Mouse (Mus musculus) CH12.LX (cell line): ENCODE measurements around the gene Platr25. TPM values are rescaled to one million over a fixed set of nuclear protein-coding genes. Genes with fewer than 3 reads are reported as not detected.
"Not testable (repeated sequence)": the region's sequence is repeated elsewhere in the genome, so short reads cannot be mapped to it uniquely, and the experiment has no call there.

ENCODE experiments used
- DNase-seq: peaks from one replicate; pipeline ENCODE4 v3.0.0-alpha.2; 2013; ENCODE audit errors: extremely low read depth
- H3K27ac ChIP-seq: 2 replicates; pipeline ENCODE4 v1.5.1; 2012; ENCODE audit warnings: low read depth, mild to moderate bottlenecking, control low read depth, moderate library complexity; ENCODE audit not compliant: insufficient read depth
- H3K27me3 ChIP-seq: replicated peaks from 2 replicates; pipeline ENCODE3; 2012; ENCODE audit warnings: inconsistent platforms
- H3K36me3 ChIP-seq, 2 experiments: replicated peaks in 1 of 2; 2 replicates each; pipeline versions ENCODE3 to v1.6.1; 2012; ENCODE audit warnings: inconsistent platforms in 1 of 2, low read length in 1 of 2, mild to moderate bottlenecking in 1 of 2, mixed read lengths in 1 of 2, moderate library complexity in 1 of 2; ENCODE audit not compliant: control insufficient read depth in 1 of 2, insufficient read depth in 1 of 2
- H3K4me1 ChIP-seq, 2 experiments: 2 replicates each; pipeline ENCODE4 v1.6.1; 2012; ENCODE audit warnings: inconsistent platforms in 1 of 2, moderate library complexity in 1 of 2; ENCODE audit not compliant: insufficient read depth in 2 of 2, control insufficient read depth in 1 of 2
- H3K4me2 ChIP-seq: 2 replicates; pipeline ENCODE4 v1.6.1; 2012; ENCODE audit warnings: low read depth, mild to moderate bottlenecking, control low read depth; ENCODE audit not compliant: poor library complexity, insufficient read depth, severe bottlenecking
- H3K4me3 ChIP-seq, 3 experiments: fragments of 150-350 bp in 1 of 3; sonication (generic) in 1 of 3; replicated peaks in 1 of 3; 2 replicates each; pipeline versions ENCODE3 to v1.5.1; 2011 to 2012; ENCODE audit warnings: low read depth in 2 of 3, low read length in 2 of 3, mild to moderate bottlenecking in 2 of 3, moderate library complexity in 2 of 3, control low read depth in 1 of 3, improper control_type of control experiment in 1 of 3, inconsistent platforms in 1 of 3, mixed read lengths in 1 of 3; ENCODE audit not compliant: poor library complexity in 1 of 3
- H3K79me2 ChIP-seq: replicated peaks from 2 replicates; pipeline ENCODE4 v1.6.1; 2012; ENCODE audit warnings: mild to moderate bottlenecking, moderate library complexity; ENCODE audit not compliant: control insufficient read depth, poor library complexity, insufficient read depth, severe bottlenecking; ENCODE audit errors: extremely low read depth
- H3K9ac ChIP-seq: 2 replicates; pipeline ENCODE4 v1.6.1; 2012; ENCODE audit warnings: low read depth, mild to moderate bottlenecking, control low read depth, moderate library complexity; ENCODE audit not compliant: insufficient read depth
- H3K9me3 ChIP-seq: replicated peaks from 2 replicates; pipeline ENCODE3; 2012; ENCODE audit warnings: low read length, inconsistent platforms, mixed read lengths
- BHLHE40 ChIP-seq: IDR thresholded peaks from 2 replicates; pipeline ENCODE4 v1.6.1; 2011; ENCODE audit warnings: mild to moderate bottlenecking, low read depth, low read length, improper control_type of control experiment
- CHD2 ChIP-seq: IDR thresholded peaks from 2 replicates; pipeline ENCODE4 v1.6.1; 2011; ENCODE audit warnings: low read length, improper control_type of control experiment
- E2F4 ChIP-seq: IDR thresholded peaks from 2 replicates; pipeline ENCODE4 v1.6.1; 2011; ENCODE audit warnings: low read depth, low read length, improper control_type of control experiment; ENCODE audit not compliant: insufficient replicate concordance
- ELF1 ChIP-seq: IDR thresholded peaks from 2 replicates; pipeline ENCODE4 v1.6.1; 2014; ENCODE audit warnings: low read depth, mild to moderate bottlenecking, inconsistent platforms, low read length, improper control_type of control experiment
- EP300 ChIP-seq: IDR thresholded peaks from 2 replicates; pipeline ENCODE4 v1.6.1; 2011; ENCODE audit warnings: low read length, improper control_type of control experiment
- ETS1 ChIP-seq: conservative IDR thresholded peaks from 2 replicates; pipeline ENCODE4 v1.6.1; 2012; ENCODE audit warnings: low read depth, mild to moderate bottlenecking, inconsistent platforms, low read length, improper control_type of control experiment, moderate library complexity
- HCFC1 ChIP-seq: IDR thresholded peaks from 2 replicates; pipeline ENCODE4 v1.6.1; 2012; ENCODE audit warnings: low read depth, mild to moderate bottlenecking, inconsistent platforms, low read length, improper control_type of control experiment
- MAX ChIP-seq: IDR thresholded peaks from 2 replicates; pipeline ENCODE4 v1.6.1; 2011; ENCODE audit warnings: low read length, improper control_type of control experiment
- MEF2A ChIP-seq: IDR thresholded peaks from 2 replicates; pipeline ENCODE4 v1.6.1; 2014; ENCODE audit warnings: low read depth, mild to moderate bottlenecking, inconsistent platforms, low read length, improper control_type of control experiment, borderline replicate concordance
- MXI1 ChIP-seq: IDR thresholded peaks from 2 replicates; pipeline ENCODE4 v1.6.1; 2011; ENCODE audit warnings: mild to moderate bottlenecking, low read depth, low read length, improper control_type of control experiment
- MYC ChIP-seq: IDR thresholded peaks from 2 replicates; pipeline ENCODE4 v1.6.1; 2011; ENCODE audit warnings: low read depth, mild to moderate bottlenecking, improper control_type of control experiment, low read length
- NELFE ChIP-seq: IDR thresholded peaks from 2 replicates; pipeline ENCODE4 v1.6.1; 2011; ENCODE audit warnings: low read depth, low read length, improper control_type of control experiment
- SIN3A ChIP-seq: IDR thresholded peaks from 2 replicates; pipeline ENCODE4 v1.6.1; 2012; ENCODE audit warnings: low read length, improper control_type of control experiment, inconsistent platforms
- TBP ChIP-seq: conservative IDR thresholded peaks from 2 replicates; pipeline ENCODE4 v1.6.1; 2011; ENCODE audit warnings: low read depth, low read length, improper control_type of control experiment
- TCF12 ChIP-seq: IDR thresholded peaks from 2 replicates; pipeline ENCODE4 v1.6.1; 2014; ENCODE audit warnings: low read depth, mild to moderate bottlenecking, inconsistent platforms, low read length, improper control_type of control experiment
- dilution Hi-C: fragments of 300-500 bp; cut with MboI; formaldehyde crosslinking; loops from 2 replicates; pipeline ENCODE4 v1.14.3; 2020; ENCODE audit warnings: low sequenced_read_pairs; ENCODE audit not compliant: extremely low pct_unique_long_range_greater_than_20kb, extremely low pct_ligation_motif_present
- in situ Hi-C: fragments of 300-500 bp; cut with MboI; formaldehyde crosslinking; loops from 3 replicates; pipeline ENCODE4 v1.14.3; 2019; ENCODE audit warnings: low sequenced_read_pairs, low pct_ligation_motif_present, low pct_unique_long_range_greater_than_20kb, mixed read lengths
- polyA plus RNA-seq: library from polyadenylated mRNA; unstranded; fragments of >175 nt; gene quantifications from 2 replicates; pipeline ENCODE4 v1.2.1, GENCODE M21; 2012; ENCODE audit warnings: low read depth; ENCODE audit not compliant: insufficient read length
- total RNA-seq, 2 experiments: library from RNA; depleted of rRNA; stranded (reverse); fragments of 300-350 nt in 1 of 2; fragments of >200 nt in 1 of 2; gene quantifications; 2 replicates each; pipeline ENCODE4 v1.2.3; 2012 to 2014

Platr25 gene
- total RNA-seq (2012; rRNA removed) (10.0 and 13.8 TPM in 2 replicates), total RNA-seq (2014; rRNA removed) (26.7 and 31.5 TPM in 2 replicates), polyA plus RNA-seq (13.2 and 15.0 TPM in 2 replicates)

DNA sequence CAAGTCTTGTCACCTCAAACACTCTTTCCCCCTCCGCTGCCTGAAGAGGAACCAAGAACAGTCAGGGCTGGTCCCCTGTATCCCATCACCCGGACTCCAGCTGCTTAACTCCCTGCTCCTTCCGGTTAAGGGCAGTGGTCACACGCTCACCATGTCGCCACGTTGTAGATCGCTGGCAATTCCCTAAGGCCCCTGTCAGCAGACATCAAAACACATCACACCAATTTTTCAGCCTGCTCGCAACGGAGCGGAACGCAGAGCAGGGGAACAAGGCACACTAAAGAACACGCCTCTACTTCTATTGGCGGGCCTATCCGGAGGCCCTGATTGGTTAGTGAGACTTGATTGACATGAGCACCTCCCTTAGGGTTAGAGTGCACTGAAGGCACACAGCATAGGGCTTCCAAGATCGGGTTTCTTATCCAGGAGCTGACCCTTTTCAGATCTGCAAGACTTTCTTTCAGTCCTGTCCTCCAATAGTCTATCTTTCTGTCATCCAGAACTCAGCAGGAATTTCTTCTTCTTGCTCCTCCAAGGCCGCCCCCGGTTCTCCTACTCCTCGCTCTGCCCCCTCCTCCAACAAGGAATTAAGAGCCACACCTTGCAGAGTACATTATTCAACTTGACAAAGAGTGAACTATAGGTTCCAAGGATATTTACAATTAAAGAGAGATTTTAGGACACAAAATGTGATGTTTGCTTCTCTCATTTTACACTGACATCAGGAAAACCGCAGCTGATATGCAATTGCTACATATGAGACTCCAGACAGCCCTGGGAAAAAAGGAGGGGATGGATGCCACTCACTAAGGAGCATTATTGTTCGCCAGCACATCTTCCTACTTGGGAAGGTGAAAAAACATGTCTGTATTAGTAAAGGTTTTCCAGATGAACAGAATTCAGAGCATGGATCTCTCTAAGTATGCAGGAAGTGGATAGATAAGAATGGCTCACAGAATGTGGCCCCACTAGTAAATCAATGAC is at the start of gene Platr25:
TSS of gene Platr25 (minus strand) at position 278 of the 984 bp plus-strand sequence.
- dilution Hi-C loops, H3K4me1 ChIP-seq, H3K9me3 ChIP-seq, H3K79me2 ChIP-seq, H3K27me3 ChIP-seq, H3K36me3 ChIP-seq: not testable (repeated sequence)
- peak; percentile 86 for DNase-seq
- H3K27ac ChIP-seq, result peak within 1 kb of the TSS; percentile 38; the same call in 1 of the 2 replicates
- peak within 1 kb of the TSS; percentile 37 to 64 (median 49) for H3K4me3 ChIP-seq
- TF ChIP-seq ETS1 (0 out of 2 replicates have a peak, but pooled peaks have one; percentile 19), SIN3A (0 out of 2 replicates have a peak, but pooled peaks have one; percentile 45), MAX (peak; percentile 65), MEF2A (peak; percentile 33; the same call in 1 of the 2 replicates), MYC (peak; percentile 47; the same call in 1 of the 2 replicates), CHD2 (0 out of 2 replicates have a peak, but pooled peaks have one; percentile 11), E2F4 (peak; percentile 79; the same call in 1 of the 2 replicates), HCFC1 (peak; percentile 26; the same call in 1 of the 2 replicates), NELFE (peak; percentile 43; the same call in 1 of the 2 replicates), TCF12 (0 out of 2 replicates have a peak, but pooled peaks have one; percentile 34), ELF1 (peak; percentile 59), MXI1 (peak; percentile 39; the same call in 1 of the 2 replicates), BHLHE40 (peak; percentile 64), TBP (0 out of 2 replicates have a peak, but pooled peaks have one; percentile 43), EP300 (0 out of 2 replicates have a peak, but pooled peaks have one; percentile 34)
- H3K4me2 ChIP-seq, result peak within 1 kb of the TSS; percentile 50
- H3K9ac ChIP-seq, result peak within 1 kb of the TSS; percentile 42
- in situ Hi-C loops, result loop anchor here (10.0 kb wide), 1 partner anchor 94 kb away; the partner anchor contains the start of gene Fbp2

GRCm38 (mm10) chr13:62807981-62808380 is 47.5 kb upstream of the Platr25 start:
- H3K4me1 ChIP-seq, H3K4me2 ChIP-seq, H3K9ac ChIP-seq, H3K27me3 ChIP-seq, H3K27ac ChIP-seq, H3K9me3 ChIP-seq, H3K4me3 ChIP-seq, dilution Hi-C loops, H3K79me2 ChIP-seq, H3K36me3 ChIP-seq, in situ Hi-C loops: not testable (repeated sequence)
- peak; percentile 20 for DNase-seq
